Comparison of ENCODE assay signal across 17 mouse cellular contexts in genomic region chr14:103643933-103644332, GRCm38 (mm10).
"Had no signal": no experiment of that assay in that cellular context is flagged by ENCODE, and none has a peak within 500 bp of the region (broad histone marks: within the 10 kb centered on the region; RNA-seq: fewer than 3 reads in every experiment).

No protein-coding gene starts in this region.

- DNase-seq: kidney, adult 11 months; kidney, adult 8-10 months; kidney, postnatal 14 days; kidney, postnatal 4 days; left cerebral cortex, postnatal 4 days; liver, postnatal 0 days; lung, embryonic 14.5 days; midbrain, embryonic 14.5 days; thymus, postnatal 25 days had no signal

- H3K9me3 ChIP-seq: kidney, embryonic 15.5 days; limb, embryonic 12.5 days; limb, embryonic 15.5 days; megakaryocyte, embryonic 14.5 days had no signal

- H3K36me3 ChIP-seq: kidney, embryonic 15.5 days; limb, embryonic 12.5 days; limb, embryonic 15.5 days had no signal

- H3K4me1 ChIP-seq: limb, embryonic 12.5 days; limb, embryonic 15.5 days had no signal

- H3K9ac ChIP-seq: kidney, embryonic 15.5 days; limb, embryonic 12.5 days; limb, embryonic 15.5 days; liver, embryonic 14.5 days; liver, postnatal 0 days; lung, embryonic 14.5 days had no signal

- H3K4me2 ChIP-seq: kidney, embryonic 15.5 days; limb, embryonic 12.5 days; limb, embryonic 15.5 days; liver, embryonic 11.5 days; lung, embryonic 14.5 days; midbrain, embryonic 11.5 days had no signal

- H3K27ac ChIP-seq: kidney, embryonic 15.5 days; limb, embryonic 12.5 days; limb, embryonic 15.5 days; liver, embryonic 14.5 days had no signal

- H3K4me3 ChIP-seq: kidney, embryonic 15.5 days; limb, embryonic 12.5 days; limb, embryonic 15.5 days; megakaryocyte, embryonic 14.5 days had no signal

- ATAC-seq: liver, postnatal 0 days; lung, postnatal 0 days had no signal

- H3K27me3 ChIP-seq: limb, embryonic 15.5 days had no signal
